Mouse (Mus musculus) CH12.LX (cell line): Measurements from ENCODE around the gene Fbxo28.

ENCODE experiments used
- CTCF ChIP-seq, 2 experiments: IDR thresholded peaks in 1 of 2; conservative IDR thresholded peaks in 1 of 2; 2 replicates each; pipeline ENCODE4 v1.5.1; 2011 to 2012; ENCODE audit warnings: low read depth in 2 of 2, low read length in 2 of 2, improper control_type of control experiment in 1 of 2, inconsistent platforms in 1 of 2, mild to moderate bottlenecking in 1 of 2, moderate library complexity in 1 of 2
- EP300 ChIP-seq: IDR thresholded peaks from 2 replicates; pipeline ENCODE4 v1.6.1; 2011; ENCODE audit warnings: low read length, improper control_type of control experiment
- ETS1 ChIP-seq: conservative IDR thresholded peaks from 2 replicates; pipeline ENCODE4 v1.6.1; 2012; ENCODE audit warnings: low read depth, mild to moderate bottlenecking, inconsistent platforms, low read length, improper control_type of control experiment, moderate library complexity
- MAX ChIP-seq: IDR thresholded peaks from 2 replicates; pipeline ENCODE4 v1.6.1; 2011; ENCODE audit warnings: low read length, improper control_type of control experiment
- MXI1 ChIP-seq: IDR thresholded peaks from 2 replicates; pipeline ENCODE4 v1.6.1; 2011; ENCODE audit warnings: mild to moderate bottlenecking, low read depth, low read length, improper control_type of control experiment
- NELFE ChIP-seq: IDR thresholded peaks from 2 replicates; pipeline ENCODE4 v1.6.1; 2011; ENCODE audit warnings: low read depth, low read length, improper control_type of control experiment
- POLR2A ChIP-seq: IDR thresholded peaks from 2 replicates; pipeline ENCODE4 v1.6.1; 2011; ENCODE audit warnings: low read depth, mild to moderate bottlenecking, improper control_type of control experiment, low read length
- TBP ChIP-seq: conservative IDR thresholded peaks from 2 replicates; pipeline ENCODE4 v1.6.1; 2011; ENCODE audit warnings: low read depth, low read length, improper control_type of control experiment

GRCm38 (mm10) chr1:182338961-182339565, 2.4 kb downstream of the Fbxo28 start:
- TF ChIP-seq CTCF (conservative IDR thresholded peaks at IDR 0.05 in 1 of 2, IDR thresholded peaks at IDR 0.05 in 1 of 2; ENCODE audit: low read depth in 2 of 2, low read length in 2 of 2) (peak in 1 of 2 experiments; percentile 43; a peak in 2 of 4 replicates), EP300 (no peak), NELFE (no peak), MXI1 (no peak), POLR2A (no peak), ETS1 (no peak), TBP (no peak), MAX (no peak)
